Mouse (Mus musculus) T-helper 1 cell (primary cell): ENCODE data around the gene Nudt4.

Experiments used
- in situ Hi-C: fragments of 300-600 bp; cut with MboI, MseI; formaldehyde crosslinking; loops from one replicate; pipeline ENCODE4 v1.15.1; 2025; ENCODE audit warnings: high pct_unique_total_duplicates

The Nudt4 gene

DNA sequence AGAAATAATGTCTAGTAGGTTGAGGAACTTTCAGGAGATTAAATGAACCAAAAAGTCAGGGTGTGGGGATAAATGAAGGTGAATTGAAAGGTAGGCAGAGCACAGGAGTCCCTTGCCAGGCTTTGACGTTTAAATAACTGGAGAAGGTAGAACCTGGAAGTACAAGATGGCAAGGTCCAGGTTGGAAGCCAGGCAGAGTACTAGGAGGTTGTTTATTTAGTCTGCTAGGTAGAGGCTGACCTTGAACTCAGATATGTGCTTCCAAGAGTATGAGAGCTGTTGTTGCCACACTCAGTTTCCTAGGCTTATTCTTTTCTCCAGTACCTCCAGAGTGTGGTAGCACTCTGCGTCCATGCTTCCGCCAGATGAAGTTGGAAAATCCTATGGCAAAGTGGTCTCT, 24.1 kb downstream of the Nudt4 start:
- in situ Hi-C loops: no loop called here

GRCm38 (mm10) chr10:95539260-95539659, 24.7 kb downstream of the Nudt4 start:
- in situ Hi-C loops: no loop called here

- in situ Hi-C loops: no loop called here
These were observed 27.8 kb downstream of the Nudt4 start for GRCm38 (mm10) chr10:95536222-95536541.

DNA sequence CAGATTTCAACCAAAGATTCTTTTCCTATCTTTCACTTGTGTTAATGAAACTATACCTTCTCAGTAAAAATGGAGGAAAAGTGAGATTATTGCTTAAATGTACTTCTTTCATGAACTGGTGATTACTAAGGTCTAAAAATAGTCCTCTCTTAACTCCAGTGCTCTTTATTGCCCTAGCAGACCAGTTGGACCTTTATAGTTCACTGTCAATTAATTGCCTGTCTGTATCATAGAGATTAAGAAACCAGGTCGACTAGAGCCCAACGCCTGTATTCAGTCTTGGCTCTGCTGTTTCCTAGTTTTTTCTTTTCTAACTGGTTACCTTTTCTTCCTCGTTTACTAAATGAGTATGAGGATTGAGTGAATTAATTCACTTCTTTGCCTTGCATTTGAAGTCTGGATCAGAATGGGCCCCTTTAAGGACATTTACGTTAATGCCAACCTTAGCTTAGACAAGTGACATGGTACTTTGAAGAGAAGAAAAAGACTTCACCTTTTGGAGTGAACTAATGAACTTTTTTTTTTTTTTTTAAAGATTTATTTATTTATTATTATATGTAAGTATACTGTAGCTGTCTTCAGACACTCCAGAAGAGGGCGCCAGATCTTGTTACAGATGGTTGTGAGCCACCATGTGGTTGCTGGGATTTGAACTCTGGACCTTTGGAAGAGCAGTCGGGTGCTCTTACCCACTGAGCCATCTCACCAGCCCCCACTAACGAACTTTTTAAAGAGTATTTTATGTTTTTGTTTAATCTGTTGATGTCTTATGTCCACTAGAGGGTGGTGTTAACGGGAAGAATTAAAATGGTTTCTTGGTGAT, 28.3 kb downstream of the Nudt4 start:
- in situ Hi-C loops: no loop called here

DNA sequence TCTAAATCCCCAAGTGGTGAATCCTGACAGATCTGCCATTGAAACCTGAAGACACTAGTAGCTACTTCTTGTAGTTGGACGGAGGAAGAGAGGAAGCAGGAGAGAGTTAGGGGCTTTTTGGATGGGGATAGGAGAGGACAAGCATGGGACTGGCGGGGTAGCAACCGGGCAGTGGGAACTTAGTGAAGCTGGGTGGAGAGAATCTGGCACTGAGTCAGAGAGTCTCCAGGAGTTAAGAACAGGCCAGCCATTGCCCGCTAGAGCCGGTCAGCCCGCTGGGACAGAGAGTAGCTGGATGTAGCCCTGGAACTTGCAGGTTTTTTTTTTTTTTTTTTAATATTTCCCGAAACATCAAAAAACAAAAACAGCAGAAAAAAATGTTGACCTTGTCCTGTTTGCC, 30.6 kb downstream of the Nudt4 start:
- in situ Hi-C loops: no loop called here

DNA sequence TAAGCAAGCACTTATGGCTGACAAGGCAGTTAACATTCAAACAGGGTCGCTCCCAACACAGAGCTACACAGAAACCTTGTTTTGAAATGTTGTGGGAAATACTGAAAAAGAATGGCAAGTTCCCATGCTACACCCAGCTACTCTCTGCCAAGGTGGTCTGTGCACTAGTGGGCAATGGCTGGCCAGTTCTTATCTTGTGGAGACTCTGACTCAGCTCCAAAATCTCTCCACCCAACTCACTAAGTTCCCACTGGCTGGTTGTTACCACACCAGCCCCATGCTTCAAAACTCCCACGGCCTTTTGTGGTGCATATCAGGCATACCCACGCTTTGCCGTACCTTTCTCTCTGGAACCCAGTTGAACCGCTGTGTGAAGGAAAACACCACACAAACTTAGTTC, 31.0 kb downstream of the Nudt4 start:
- in situ Hi-C loops: no loop called here

DNA sequence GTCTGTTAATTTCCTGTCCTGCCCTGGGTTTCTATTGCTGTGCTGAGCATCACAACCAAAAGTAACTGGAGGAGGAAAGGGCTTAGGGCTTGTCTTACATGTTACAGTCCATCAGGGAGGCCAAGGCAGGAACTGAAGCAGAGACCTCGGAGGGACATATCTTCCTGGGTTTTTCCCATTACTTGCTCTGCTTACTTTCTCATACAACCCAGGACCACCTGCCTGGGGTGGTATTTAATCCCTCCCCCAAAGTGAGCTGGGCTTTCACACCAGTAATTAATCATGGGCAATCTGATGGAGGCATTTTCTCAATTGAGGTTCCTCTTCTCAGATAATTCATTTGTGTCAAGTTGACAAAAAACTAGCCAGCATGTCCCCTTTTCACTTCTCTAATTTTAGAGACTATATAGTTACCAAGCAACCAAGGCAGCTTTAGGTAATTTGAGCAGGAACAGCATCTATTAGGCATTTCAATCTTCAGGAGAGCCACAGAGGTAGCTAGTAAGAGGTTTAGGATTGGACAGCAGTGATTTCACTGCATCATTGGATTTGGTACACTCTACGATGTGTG, 33.3 kb downstream of the Nudt4 start:
- in situ Hi-C loops: no loop called here

DNA sequence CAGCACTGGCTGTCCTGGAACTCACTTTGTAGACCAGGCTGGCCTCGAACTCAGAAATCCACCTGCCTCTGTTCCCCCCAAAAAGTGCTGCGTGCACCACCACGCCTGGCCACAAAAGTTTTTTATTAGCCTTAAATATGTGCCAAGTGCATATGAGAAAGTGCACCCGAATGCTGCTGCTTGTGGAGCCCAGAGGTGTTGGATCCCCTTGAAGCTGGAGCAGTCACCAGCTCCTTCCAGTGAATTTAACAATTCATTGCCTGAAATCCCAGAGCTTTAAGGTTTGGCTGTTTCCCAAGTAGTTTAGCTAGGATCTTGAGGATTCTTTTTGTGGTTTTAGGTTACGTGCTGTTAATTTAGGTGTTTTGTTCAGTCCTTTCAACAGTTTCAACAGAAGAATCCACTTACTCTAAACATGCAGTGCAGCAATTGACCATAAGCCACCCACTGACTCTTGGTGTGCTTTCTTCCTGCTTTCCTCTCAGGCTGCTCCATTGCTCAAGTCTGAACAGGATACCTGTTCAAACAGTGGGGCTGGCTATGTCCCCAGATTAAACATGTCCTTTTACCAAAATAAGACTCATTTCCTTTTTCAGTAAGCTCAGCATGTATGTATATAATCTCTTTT, 37.3 kb downstream of the Nudt4 start:
- in situ Hi-C loops: no loop called here

DNA sequence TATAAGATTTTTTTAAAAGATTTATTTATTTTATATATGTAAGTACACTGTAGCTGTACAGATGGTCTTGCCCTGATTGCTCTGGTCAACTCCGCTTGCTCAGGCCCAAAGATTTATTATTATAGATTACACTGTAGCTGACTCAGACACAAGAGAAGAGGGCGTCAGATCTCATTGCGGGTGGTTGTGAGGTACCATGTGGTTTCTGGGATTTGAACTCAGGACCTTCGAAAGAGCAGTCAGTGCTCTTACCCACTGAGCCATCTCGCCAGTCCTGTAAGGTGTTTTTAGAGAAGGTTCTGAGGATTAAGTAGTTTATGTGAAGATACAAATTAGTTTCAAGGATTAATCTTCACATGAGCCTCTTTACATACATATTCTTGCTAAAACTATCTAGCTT, 38.1 kb downstream of the Nudt4 start:
- in situ Hi-C loops: no loop called here

- in situ Hi-C loops: no loop called here
These were observed 38.8 kb downstream of the Nudt4 start for GRCm38 (mm10) chr10:95525037-95525675.

DNA sequence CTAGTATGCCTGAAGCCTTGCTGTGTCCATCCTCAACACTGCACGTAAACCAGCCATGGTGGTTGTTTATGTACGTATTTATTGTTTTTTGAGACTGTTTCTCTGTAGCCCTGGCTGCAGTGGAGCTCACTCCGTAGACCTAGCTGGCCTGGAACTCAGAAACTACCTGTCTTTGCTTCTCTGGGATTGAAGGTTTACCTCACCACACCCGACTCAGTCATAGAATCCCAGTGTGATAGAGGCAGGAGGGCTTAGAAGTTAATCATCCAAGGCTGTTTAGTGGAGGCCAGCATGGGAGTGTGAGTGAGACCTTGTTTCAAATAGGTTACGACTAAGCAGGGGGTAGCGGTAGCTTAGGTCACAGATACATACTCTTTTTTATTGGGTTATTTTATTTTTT, 46.3 kb downstream of the Nudt4 start:
- in situ Hi-C loops: no loop called here

GRCm38 (mm10) chr10:95515293-95515931, 48.5 kb downstream of the Nudt4 start:
- in situ Hi-C loops: no loop called here

DNA sequence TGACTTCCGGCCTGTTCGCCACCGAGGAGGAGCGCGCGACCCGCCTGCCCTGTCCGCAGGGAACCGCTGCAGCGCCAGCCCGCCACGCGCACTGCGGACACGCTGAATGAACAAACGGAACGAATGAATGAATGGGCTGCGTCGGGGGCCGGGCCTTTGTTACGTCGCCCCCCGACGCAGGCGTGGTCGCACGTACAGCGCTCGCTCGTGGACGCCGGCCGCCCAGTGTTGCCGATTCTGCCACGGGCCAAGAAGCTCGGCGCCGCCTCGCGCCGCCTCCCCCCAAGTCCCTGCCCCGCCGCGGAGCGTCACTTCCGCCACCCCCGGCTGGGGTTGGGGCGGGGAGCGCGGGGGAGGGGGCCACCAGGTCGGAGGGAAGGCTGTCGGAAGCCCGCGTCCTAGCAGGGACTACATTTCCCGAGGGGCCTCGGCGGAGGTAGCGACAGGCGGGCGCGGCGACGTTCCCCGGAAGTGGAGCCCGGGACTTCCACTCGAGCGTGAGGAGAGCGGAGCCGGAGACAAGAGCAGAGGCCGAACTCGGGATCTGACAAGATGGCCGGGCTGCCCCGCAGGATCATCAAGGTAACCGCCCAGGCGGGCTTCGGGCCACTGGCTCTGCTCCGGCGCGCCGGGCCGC, 49.2 kb downstream of the Nudt4 start, which contains the start of gene Ube2n:
Gene Ube2n, plus strand, starts transcription at position 490 of the 637 bp plus-strand sequence.
- in situ Hi-C loops: no loop called here

DNA sequence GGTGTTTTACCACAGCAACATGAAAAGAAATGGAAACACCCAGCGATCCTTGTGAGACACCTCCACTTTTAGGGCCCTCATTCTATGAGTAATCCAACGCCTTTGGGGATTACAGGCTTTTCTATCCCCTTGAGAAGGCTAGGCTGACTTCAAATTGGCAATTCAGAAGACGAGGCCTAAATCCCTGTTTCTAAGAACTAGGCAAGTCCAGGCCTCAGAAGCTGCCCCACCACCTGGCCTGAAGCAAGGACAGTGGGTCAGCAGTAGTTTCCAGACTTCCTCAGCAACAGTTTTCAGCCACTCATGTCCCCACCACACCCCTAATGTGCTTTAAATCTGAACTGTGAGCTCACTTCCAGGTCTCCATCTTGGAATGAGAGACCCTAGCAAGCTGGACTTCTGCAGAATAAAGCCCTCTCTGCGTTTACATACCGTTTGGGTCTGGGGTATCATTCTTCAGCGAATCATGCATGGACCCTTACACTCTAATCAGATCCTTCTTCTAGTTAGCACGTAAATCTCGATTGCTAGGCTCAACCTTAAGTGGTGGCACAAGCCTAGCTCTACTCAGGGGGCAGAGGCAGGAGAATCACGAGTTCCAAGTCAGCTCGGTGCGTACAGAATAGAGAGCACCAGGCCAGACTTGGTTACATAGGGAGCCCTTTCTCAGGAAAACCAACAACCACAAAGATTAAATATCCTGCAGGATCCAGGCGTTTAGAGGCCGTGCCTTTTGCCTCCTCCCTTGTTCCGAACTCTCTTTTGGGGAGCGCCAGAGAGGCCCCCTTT, 50.0 kb downstream of the Nudt4 start:
- in situ Hi-C loops: no loop called here

DNA sequence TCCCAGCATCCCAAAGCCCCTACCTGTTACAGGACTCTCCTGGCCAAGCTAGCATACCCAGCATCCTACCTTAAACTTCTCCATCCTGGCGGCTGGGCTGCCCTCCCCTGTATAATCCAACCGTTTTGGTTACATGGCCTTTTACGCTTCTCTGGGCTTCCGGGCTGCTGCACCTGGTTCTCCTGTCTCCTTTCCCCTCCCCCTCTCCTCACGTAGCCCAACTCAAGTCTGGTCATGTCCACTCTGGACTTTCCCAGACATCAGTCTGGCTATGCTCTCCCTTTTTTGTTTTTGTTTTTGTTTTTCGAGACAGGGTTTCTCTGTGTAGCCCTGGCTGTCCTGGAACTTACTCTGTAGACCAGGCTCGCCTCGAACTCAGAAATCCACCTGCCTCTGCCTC, 51.3 kb downstream of the Nudt4 start:
- in situ Hi-C loops: no loop called here

DNA sequence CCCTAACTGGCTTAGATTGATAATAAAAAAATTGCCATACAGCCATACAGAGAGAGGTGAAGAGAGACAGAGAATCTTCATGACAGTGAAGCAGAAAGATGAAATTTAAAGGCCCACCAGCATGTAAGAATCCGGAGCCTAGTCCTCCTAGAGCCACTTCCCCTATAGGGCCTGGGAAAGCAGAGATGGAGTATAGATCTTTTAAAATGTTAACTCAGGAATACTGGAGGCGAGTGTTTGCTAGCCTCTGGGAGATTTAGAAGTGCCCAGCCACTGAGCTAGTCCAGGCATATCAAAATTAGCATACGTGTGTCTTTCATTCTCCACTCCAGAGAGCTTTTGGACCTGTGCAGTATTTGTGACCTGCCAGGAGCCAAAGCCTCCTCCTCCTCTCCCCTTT, 54.7 kb downstream of the Nudt4 start:
- in situ Hi-C loops: no loop called here

- in situ Hi-C loops: no loop called here
These were observed 55.2 kb downstream of the Nudt4 start for GRCm38 (mm10) chr10:95508793-95509192.

- in situ Hi-C loops: no loop called here
These were observed 55.8 kb downstream of the Nudt4 start for GRCm38 (mm10) chr10:95508126-95508525.

- in situ Hi-C loops: no loop called here
These were observed 59.6 kb downstream of the Nudt4 start for GRCm38 (mm10) chr10:95504341-95504740.

DNA sequence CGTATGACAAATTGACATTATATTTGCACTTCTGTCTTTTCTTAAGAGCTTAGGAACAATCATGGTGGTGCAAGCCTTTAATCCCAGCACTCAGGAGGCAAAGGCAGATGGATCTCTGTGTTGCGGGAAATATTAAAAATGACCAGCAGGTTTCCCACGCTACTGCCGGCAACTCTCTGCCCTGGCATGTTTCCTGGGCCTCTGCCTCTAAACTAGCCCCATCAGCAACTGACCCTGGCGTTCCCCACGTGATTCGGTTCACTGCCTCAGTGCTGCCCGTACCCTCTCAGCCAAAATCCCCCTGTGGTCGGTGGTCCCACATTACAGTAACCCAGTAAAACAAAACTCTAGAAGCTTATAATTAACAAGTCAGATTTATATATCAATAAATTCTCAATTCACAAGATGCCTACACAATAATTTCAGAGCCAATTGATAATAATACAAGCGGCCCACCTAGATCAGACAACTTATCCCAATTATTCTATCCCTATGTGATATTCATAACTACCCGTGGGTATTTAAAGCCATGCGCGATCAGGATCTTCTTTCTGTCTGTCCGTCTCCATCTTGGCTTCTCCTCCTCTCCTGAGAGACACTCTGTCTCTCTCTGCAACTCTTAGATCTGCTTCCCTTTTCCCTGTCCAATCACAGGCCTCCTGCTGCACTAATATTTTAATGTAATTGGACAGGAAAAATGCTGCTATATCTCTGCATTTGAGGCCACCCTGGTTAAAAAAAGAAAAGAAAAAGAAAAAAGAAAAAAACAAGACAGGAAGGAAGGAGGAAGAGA, 60.3 kb downstream of the Nudt4 start:
- in situ Hi-C loops: no loop called here
